Mouse (Mus musculus) mouse embryonic stem cell (cell line): ENCODE data around the gene Mettl1.

Experiments used
- in situ Hi-C, 2 experiments: fragments of 300-500 bp; cut with MboI; formaldehyde crosslinking; loops; 1 replicate in 1 of 2; 3 replicates in 1 of 2; pipeline ENCODE4 v1.14.3; 2019 to 2020; ENCODE audit warnings: low sequenced_read_pairs in 2 of 2, low pct_unique_long_range_greater_than_20kb in 1 of 2, mixed read lengths in 1 of 2; ENCODE audit not compliant: unreplicated experiment in 1 of 2

The Mettl1 gene

DNA sequence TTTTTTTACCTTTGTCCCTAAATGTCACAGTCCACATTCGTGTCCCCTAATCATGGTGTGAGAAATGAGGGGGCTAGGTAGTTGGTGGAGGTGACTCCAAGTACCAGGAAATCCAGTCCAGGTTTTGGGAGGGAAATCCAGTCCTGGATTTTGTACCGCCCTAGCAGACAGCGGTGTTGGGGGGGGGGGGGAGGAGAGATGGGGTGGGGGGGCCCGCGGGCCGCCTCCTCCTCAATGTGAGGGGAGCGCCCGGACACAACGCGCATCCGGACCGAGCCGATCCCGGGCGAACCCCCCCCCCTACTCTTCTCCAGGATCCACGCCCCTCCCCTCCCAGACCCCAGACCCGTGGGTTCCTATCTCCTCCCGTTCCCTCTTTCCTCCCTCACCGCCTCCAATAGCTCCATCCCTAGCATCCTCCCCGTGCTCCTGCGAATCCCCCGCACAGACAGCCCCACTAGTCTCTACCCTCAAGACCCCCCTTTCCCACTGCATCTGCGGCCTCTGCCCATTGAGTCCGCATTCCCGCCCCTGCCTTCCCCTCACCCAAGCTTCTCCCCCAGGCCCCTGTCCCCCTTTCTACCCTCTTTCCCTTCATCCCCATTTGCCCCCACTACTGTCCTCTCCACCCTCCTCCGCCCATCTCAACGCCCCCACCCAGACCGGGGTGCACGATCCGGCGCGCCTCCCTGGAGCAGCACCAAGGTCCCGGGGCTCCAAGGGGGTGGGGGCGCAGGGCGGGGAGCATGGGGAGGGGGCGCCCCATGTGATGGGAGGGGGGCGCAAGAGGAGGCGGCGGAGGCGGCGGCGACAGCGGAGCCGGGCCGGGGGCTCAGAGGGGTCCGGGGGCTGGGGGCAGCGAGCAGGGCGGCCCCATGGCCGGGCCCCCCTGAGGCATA is 37.7 kb downstream of the Mettl1 start:
- in situ Hi-C loops = no loop called here

DNA sequence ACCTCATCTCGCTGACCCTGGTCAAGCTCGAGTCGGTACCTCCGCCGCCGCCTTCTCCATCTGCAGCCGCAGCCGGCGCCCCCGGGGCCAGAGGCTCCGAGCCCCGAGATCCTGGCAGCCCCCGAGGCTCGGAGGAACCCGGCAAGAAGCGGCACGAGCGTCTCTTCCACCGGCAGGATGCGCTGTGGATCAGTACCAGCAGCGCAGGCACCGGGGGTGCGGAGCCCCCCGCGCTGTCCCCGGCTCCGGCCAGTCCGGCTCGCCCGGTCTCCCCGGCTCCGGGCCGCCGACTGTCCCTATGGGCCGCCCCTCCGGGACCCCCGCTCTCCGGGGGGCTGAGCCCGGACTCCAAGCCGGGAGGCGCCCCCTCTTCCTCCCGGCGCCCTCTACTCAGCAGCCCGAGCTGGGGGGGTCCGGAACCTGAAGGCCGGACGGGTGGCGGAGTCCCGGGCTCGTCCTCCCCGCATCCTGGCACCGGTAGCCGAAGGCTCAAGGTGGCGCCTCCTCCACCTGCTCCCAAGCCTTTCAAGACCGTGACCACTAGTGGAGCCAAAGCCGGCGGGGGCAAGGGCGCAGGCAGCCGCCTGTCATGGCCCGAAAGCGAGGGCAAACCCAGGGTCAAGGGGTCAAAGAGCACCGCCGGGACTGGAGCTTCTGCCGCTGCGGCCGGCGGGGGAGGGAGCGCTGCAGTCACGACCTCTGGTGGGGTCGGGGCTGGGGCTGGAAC is 38.6 kb downstream of the Mettl1 start:
- in situ Hi-C loops = no loop called here

- in situ Hi-C loops = no loop called here
Measured at GRCm38 (mm10) chr10:127080901-127081780, 39.9 kb downstream of the Mettl1 start.

- in situ Hi-C loops = no loop called here
Measured at GRCm38 (mm10) chr10:127081996-127082620, 40.9 kb downstream of the Mettl1 start.

GRCm38 (mm10) chr10:127083292-127083914 is 42.2 kb downstream of the Mettl1 start:
- in situ Hi-C loops = no loop called here

GRCm38 (mm10) chr10:127083915-127084306 is 42.7 kb downstream of the Mettl1 start:
- in situ Hi-C loops = no loop called here

DNA sequence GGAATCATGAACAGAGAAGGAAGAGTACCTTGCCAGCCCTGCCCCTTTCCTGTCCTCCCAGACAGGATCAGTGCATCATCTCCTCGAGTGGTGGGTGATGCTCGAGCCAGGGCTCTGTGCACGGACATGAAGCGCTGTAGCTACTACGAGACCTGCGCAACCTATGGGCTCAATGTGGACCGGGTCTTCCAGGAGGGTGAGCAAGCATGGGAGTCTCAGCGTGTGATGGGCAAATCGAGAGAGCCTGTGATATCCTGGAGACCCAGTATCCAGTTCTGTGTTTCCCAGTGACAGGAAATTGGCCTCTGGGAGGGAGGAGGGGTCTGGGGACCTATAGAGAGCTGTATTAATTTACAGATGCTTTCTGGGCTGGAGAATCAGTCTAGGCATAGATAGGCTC is 43.8 kb downstream of the Mettl1 start:
- in situ Hi-C loops = no loop called here

- in situ Hi-C loops = no loop called here
Measured at GRCm38 (mm10) chr10:127085633-127086032, 44.4 kb downstream of the Mettl1 start.

DNA sequence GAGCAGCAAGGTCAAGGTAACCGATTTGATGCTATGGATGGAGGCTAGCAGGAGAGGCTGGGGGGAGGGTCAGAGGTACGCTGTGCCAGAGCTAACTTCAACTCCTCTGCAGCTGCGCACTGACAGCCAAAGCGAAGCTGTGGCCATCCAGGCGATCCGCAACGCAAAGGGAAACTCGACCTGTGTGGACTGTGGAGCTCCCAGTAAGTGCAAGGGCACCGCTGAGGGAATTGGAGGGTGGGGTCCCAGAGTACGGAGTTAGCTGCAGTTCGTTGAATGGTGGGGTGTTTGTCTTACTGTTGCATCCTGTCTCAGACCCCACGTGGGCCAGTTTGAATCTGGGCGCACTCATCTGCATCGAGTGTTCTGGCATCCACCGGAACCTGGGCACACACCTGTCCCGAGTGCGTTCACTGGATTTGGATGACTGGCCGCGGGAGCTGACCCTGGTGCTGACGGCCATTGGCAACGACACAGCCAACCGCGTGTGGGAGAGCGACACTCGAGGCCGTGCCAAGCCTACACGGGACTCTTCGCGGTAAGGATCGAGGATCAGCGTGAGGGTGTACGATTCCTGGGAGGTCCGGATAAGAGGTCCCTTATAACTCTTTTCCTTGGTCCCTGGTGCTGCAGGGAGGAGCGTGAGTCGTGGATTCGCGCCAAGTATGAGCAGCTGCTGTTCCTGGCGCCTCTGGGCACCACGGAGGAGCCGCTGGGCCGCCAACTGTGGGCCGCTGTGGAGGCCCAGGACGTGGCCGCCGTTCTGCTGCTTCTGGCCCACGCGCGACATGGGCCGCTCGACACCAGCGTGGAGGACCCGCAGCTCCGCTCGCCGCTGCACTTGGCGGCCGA is 49.6 kb downstream of the Mettl1 start:
- in situ Hi-C loops = no loop called here

DNA sequence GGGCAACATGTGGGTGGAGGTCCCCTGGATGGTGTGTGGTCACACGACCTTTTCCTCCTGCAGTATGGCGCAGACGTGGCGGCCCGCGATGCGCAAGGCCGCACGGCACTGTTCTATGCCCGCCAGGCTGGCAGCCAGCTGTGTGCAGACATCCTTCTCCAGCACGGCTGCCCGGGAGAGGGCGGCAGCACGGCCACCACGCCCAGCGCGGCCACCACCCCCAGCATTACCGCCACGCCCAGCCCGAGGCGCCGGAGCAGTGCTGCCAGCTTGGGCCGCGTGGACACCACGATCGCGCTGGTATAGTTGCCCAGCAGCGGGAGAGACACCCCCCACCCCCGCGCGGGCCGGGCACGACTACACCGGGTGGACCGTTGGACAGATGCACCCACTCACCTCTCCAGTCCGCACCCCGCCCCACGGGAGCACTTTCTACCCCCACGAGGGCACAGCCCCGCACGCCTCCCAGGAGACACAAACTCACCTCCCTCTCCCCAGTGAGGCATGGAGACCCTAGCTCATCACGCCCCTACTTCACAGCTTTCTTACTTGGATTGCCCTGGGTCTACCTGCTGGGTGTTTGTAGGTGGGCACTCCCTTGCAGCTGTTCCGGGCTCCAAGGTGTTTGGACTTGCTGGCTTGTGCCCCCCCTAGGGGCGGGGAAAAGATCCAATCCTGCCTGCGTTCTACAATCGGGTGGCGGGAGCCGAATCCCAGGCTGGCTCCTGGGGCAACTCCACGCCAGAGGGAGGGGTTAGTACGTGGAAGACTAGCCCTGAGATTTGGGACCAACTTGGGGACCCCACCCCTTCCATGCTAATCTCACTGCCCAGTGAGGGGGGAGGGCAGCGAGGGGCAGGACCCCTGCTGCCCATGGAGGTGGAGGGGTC is 50.5 kb downstream of the Mettl1 start:
- in situ Hi-C loops = no loop called here

- in situ Hi-C loops = no loop called here
Measured at GRCm38 (mm10) chr10:127092742-127093141, 51.5 kb downstream of the Mettl1 start.

- in situ Hi-C loops = no loop called here
Measured at GRCm38 (mm10) chr10:127094382-127094802, 53.2 kb downstream of the Mettl1 start.
